Mouse (Mus musculus): ENCODE measurements around the gene 9430097D07Rik.

9430097D07Rik gene

DNA sequence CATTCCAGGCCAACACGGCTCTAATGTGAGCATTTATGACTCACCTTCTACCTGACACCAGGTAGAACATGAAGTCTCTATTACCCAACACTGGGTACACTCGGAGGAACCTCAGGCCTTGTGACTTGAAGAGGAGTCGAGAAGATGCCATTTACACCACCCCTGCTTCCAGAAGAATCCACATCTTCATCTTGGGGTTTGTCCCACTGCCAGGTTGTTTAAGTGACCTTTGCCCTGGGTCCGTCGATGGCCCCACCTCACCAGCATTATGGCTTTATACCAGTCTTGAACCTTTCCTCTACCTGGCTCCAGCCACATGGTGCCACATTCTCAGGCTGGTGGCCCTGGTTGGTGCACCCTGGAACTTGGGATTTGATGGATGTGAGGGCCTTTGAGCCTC, 21.8 kb upstream of the 9430097D07Rik start:
- DNase-seq = no peak

DNA sequence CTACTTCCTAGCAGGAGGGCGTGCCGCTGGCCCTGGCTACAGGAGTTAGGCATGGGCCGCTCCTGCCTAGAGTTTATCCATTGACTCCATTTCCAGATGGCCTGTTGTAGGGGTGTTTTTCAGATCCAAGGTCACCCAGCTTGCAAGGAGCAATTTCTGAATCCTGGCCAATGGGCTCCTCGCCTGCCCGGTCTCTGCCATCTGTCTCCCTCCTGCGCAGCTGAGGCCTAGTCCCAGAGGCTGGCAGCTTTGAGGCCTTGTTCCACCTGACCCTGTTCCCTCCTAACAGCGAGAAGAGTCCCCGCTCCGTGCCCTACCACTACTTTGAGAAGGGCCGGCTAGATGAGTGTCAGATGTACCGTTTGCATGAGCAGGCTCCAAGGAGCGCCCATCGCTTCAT, 21.2 kb upstream of the 9430097D07Rik start:
- no peak for DNase-seq

DNA sequence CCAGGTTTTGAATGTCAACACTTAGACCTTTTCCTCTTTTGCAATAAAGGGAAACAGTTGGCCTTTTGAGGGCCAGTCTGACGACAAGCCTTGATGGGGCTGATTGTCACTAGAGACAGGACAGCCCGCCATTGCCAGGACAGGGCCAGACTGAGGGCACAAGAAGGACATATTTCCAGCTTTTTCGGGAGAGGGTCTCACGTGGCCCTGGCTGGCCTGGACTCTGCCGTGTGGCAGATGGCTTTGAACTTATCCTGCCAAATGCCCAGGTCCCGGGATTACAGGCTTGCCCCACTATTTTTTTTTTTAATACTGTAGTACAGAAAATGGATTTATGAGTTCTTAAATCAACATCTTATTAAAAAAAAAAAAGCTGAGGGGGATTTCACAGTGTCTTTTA, 15.8 kb upstream of the 9430097D07Rik start:
- DNase-seq = no peak

DNA sequence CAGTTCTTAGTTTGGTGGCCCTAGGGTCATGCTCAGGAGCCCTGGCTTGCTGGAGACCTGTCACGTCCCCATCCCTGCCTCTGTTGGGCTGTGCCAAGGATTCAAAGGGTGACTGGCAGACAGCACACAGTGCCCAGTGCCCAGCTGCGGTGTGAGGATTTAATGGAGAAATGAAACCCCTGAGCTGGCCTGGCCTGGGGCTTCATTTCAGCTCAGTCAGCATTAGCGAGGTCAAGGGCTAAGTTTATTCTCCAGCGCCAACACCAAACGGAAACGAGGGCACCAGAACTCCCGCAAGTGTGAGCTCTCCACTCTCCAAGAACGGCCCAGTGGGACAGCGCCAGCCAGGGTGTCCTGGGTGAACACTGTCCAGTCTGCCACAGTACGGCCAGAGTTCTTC, 14.7 kb upstream of the 9430097D07Rik start:
- no peak for DNase-seq

DNA sequence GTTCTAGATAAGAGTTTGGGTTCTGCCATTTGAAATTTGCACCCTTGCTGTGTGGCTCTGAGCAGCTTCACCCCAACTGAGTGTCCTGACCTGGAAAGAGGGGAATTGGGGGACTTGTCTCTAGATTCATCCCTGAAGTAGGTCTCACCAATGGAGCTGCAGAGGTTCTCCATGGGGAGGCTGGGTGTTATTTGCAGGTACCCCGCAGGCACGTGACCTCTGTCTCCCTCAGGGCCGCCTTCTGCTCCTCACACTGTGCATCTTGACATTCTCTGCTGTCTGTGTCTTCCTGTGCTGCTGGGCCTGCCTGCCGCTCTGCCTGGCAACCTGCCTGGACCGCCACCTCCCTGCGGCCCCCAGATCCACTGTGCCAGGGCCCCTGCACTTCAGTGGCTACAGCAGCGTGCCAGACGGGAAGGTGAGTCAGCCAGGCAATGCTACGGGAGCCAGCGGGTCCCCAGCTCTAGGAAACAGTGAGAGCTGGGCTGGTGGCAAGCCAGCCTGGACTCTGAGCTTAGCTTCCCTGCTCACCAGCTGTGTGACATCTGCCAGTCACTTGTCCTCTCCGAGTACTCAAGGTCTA, 13.8 kb upstream of the 9430097D07Rik start:
- no peak for DNase-seq

DNA sequence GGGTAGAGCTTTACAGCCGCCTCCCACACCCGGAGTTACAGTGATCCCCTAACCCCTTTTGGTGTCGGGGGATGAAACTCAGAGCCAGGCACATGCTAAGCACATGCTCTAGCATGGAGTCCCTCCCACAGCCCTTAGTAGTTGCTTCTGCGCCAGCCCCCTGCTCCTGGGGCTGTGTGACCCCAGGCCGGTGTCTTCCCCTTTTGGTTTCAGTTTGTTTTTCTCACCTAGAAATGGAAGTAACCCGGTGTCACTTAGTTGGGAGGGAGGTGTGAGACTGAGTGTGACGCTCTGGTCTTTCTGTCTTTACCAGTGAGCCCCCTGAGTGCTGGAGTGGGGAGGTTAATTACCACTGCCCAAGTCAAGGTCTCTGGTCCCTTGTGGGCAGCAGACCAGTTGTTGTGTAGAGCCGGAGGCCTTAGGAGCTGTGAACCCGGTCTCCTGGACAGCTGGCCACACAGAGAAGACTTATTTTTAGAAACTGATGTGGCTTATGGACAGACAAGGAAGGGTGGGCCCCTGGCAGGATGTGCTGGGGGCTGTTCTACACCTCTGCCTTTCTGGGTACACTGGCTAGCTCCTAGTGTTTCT, 12.3 kb upstream of the 9430097D07Rik start:
- DNase-seq = no peak

DNA sequence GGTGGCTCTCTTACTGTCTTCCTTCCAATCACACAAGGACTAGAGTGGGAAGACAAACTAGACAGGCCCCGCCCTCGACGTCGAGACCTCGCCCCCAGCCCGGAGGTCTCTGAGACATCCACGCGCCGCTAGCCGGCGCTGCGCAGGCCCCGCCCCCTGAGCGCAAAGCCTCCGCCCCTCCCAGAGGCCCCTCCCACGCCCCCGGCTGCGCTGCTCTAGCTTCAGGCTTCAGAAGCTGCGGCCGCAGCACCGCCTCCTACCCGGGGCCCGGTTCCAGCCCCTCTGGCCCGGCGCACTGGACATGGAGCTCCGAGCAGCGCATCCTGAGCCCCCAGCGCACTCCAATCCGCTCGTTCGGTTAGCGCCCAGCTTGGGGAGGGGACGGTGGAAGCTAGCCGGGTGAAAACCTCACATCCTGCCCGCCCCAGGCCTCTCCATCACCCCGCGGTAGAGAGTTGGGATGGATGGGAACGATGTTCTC, 11.4 kb upstream of the 9430097D07Rik start, which contains the start of gene St6galnac4:
TSS of gene St6galnac4 (plus strand) at position 225 of the 481 bp plus-strand sequence.
- peak; percentile 96 for DNase-seq

DNA sequence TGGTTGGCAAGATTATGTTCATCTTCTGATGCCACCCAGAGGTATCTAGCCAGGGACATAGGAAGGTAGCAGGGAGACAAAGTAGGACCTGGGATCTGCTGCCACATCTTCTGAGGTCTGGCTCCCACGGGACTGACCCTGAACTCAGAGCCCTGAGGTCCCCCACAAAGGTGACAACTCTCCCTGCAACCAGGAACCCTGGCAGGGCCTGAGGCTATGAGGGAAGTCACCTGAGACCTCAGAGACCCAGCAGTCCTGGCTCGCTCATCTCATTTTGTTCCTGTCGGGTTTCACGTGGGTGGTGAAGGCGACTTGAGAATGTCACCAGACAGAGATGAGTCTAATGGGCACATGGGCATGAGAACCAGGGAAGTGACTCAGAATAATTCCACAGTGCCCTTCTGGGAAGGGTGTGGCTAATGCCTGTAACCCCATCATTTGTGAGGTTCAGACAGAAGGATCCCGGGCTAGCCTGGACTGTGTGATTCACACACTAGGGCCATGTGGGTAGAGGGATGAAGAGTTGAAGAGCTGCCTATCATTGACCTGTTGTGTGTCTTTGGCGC, 9.7 kb upstream of the 9430097D07Rik start:
- DNase-seq = no peak

DNA sequence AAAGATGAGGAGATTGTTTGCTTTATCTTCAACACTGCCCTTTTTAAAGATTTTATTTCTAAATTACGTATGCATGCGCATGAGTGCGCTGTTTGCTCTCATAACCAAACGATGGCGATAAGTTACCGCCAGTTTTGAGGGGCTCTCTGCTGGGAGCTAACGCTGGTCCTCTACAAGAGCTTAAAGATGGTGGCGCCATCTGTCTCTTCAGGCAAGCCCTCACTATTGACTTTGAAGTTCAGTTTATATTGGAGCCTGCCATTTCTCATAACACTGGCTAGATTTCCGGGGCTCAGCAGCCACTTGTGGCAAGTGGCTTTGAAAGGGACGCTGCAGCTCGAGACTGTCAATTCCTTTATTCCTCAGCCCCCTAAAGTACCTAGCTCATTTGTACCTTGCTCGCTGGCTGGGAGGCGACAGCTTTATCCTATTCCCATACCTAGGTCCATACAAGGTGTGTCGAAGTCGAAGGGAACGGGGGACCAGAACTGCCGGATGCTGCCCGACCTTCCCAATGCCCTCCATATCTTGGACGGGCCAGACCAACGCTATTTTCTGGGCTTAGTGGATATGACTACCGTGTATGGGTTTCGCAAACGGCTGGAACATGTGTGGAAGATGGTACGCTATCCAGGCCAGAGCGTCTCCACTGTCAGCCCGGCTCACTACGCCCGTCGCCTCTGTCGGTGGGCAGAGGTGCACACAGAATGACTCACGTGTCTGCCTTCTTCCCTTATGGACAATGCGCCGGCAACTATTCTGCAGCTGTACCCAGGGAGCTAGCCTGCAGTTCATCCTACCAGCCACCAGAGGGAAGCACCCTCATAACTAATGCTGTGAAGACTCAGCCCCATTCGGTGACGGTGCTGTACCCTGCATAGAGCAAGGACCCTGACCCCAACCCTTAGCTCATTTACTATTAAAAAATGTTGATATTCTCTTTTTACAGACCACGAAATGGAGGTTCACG, 7.6 kb upstream of the 9430097D07Rik start:
- DNase-seq = peak; percentile 92

DNA sequence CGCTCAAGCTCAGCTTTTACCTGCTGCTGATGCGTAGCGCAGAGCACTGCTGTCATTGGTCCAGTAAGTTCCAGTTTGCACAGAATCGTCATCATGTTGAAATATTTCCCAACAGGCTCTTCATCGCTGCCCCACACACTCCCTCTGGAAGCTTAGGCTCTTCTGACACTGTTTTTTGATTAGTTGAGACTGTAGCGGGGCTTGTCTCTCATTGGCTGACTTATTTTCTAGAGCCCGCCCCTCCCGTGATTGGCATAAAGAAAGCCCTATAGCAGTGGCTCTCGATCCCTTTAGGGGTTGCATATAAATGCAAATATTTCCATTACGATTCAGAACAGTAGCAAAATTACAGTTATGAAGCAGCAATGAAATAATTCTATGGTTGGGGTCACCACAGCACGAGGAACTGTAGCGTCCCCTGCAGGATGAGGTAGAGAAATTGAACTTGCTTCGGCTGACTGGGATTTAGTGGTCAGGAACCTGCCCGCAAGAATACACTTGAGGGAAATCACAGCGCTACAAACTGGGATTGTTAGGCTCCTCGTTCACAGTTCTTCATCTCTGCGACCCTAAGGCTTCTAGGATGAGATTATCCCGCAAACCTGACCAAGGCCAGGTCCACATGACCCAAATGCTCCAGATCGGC, 6.1 kb upstream of the 9430097D07Rik start:
- peak; percentile 78 for DNase-seq

DNA sequence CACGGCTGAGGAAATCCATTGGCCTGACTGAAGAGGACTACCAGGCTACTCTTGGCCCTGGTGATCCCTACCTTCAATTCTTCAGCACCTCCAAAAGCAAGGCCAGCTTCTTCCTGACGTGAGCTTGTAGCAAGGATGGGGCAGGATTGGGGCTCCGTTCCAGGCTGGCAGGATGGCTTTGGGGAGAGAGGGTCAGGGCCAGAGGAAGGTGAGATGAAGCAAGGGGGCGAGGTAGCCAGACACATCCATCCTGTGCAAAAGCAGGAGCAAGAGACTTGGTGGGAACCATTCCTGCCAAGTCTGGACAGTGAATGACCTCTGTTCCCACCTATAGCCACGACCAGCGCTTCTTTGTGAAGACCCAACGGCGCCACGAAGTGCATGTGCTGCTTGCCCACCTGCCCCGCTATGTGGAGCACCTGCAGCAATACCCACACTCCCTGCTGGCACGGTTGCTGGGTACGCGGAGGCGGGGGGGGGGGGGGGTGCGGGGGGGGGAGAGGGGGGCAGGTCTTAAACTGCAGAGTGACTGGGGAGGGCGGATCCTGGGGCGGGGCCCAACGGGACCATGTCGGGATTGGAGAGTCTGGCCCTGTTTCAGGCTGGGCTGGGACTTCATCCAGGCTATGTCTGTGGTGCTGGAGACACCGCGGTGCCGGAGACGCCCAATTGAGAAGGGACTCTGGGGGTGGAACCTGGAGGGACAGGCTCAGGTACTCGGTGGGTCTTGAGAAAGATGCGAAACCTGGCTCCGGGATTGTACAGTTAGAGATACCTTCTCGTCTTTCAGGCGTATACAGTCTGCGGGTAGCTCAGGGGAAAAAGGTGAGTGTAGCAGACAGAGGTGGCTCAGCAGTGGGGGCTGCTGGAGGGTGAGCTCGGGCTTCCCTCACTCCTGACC, 2.9 kb upstream of the 9430097D07Rik start:
- no peak for DNase-seq

DNA sequence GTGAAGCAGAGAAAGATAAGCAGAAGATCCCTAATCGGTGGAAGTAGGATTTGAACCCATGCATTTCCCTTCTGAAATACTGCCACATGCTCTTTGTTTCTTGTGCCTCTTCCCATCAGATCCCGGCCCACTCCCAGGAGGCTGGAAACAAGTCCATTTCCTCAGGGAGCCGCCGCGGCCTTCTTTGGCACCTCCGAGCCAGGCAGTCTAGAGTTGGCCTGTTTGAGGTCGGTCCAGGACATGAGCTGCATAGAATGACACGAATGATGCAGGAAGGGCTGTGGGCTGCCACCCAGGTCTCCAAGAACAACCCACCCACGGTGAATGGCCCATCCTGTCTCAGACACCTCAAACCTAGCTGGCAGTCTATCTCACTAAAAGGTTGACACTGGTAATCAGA, 1.0 kb upstream of the 9430097D07Rik start:
- no peak for DNase-seq

DNA sequence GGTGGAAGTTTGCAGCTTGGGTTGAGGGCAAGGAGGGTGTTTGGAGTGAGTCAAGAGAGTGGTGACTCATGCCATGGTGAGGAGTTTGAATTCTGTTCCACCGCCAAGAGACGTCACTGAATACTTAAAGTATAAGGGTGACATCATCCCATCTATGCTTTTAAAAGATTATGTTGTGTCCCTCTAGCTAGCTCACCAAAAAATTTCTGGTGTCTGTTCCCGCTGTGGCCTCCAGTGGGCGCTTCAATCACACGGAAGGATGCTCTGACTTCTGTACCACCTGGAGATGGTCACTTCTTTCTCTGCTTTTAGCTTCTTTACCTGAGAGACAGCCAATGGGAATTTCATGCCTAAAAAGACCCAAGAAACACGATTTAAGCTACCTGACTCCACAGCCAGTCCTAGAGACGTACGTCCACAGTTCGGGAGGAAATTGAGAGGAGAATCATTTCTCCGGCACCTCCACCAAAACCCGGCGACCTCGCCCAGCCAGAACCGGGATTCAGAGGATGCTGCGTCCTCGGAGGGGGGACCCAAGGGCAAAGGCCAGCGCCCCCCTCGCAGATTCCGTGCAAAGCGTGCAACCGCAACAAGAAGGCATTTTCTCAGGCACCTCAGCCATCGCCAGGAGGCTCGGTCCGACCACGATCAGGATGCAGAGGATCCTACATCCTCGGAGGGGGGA, 441 bp downstream of the 9430097D07Rik start:
- DNase-seq = peak; percentile 71

DNA sequence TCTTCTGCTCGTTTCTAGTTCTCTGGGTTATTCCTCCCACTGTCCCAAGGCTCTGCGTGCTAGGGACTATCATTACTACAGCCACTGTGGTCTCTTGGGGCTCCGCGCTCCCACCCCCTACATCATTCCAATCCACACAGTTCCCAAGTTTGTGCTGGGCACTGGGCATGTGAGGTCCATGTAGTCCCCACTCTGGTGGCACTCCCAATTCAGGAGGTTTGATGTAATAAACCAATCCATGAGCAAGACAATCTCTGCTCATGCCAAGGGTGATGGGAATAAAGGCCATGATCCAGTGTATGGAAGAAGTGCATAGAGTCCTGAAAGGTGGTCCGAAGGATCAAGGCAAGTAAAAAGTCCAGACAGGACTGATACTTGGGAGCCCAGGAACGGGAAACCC, 987 bp downstream of the 9430097D07Rik start, which contains the start of gene Pip5kl1:
TSS of gene Pip5kl1 (plus strand) at position 301 of the 400 bp plus-strand sequence.
- DNase-seq = no peak

DNA sequence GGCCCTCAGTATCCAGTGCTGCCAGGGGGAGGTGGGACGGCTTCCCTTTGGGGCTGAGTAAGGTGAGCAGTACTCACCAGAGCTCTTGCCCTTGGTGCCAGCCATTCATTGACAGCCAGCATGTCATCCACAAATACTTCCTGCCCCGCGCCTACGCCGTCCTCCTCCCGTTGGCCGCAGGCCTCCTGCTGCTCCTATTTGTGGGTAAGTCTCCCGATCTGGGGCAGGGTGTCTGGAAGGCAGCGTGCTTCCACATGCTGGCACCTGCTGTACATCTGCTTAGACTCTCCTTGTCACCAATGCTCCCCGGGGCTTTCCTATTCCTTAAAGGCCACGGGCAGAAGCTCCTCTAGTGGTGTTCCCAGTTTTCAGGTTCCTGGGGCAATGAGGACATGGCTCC, 3.3 kb downstream of the 9430097D07Rik start:
- no peak for DNase-seq

DNA sequence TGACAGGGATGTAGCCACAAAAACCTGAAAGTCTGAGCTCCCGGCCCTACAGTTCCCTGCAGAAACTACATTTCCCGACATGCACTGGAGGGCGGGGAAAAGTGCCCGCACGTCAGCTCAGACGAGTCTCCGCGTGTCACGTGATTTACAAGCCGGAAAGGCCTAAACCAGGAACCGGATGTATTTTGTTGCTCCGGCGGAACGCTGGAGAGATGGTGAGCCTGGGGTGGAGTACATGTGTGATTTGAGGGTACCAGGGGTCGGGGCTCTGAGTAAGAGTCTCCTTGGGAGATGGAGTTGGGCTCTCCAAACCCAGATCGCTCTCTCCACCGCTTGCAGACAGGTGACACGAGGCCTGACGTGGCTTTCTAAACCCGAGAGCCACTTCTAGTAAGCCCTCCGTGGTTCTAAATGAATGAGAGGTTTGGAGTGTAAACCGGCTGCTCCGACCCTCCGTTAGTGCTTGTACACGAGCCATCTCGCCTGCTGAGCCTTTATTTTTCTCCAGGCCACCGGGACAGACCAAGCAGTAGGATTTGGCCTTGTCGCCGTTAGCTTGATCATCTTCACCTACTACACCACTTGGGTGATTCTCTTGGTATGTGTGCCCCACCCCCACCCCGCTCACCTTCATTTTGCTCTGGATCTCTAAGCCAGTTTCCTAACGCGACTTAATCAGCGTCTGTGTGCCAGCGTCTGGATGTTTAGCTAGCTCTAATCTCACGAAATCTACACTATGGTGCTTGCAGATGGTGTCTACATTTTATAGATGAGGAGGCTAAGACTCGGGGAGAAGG, 4.6 kb downstream of the 9430097D07Rik start, which contains the start of gene Dpm2:
TSS of gene Dpm2 (plus strand) at position 161 of the 797 bp plus-strand sequence.
- DNase-seq = peak; percentile 95

DNA sequence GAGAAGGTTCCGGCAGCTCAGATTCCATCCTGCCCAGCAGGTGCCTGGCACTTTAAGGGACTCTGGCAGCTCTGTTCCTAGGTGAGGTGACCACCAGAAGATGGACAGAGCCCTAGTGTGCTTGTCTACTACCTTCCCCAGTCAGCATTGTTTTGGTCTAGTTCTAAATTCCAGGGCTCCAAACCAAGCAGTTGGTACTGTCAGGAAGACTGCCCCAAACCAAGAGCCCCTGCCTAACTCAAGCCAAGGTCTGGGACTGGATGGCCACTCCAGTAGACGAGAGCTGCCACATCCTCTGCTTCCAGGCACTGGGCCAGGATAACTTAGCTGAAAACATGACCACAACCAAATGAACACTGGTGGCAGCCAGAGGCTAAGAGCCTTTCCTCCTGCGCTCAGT, 6.5 kb downstream of the 9430097D07Rik start:
- no peak for DNase-seq

DNA sequence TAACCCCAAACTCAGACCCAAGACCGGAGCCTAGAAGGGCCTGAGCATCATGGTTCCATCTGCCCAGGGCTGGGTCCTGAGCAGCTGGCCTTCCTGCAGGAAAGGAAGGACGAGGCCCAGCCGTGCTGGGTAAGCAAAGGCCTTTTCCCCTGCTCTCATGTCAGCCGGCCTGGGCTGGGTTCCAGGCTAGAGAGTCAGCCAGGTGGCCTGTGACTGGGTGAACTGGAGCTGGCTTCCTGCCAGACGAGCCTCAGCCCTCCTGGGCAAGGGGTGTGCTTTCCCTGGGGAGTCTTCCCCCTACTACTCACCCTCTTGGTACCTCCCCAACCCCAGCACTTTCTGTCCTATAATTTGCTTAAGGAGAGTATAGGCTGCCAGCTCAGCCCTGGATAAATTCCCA, 7.3 kb downstream of the 9430097D07Rik start:
- no peak for DNase-seq

DNA sequence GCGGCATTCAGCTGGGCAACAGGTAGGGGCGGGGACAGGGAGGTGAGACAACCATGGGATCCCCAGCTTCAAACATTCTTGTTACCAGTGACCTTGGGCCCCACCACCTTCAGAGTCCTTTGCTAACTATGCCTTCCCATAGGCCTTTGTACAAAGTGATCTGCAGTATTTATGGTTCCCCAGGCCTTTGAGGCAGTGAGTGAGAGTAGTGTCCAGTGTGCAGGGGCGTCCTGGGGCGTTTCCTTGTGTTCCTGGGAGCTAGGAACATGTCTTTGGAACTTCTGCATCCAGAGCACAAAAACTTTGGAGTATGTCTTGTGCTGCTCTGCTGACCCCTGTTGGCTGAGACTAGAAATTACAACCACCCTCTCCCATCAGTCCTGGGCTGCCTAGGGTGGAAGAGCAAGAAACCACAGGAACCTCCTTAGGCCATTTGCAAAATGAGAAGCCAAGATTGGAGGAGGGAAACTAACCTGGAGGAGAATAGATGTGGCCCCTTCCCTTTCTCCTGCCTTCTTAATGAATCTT, 8.9 kb downstream of the 9430097D07Rik start:
- peak; percentile 88 for DNase-seq

DNA sequence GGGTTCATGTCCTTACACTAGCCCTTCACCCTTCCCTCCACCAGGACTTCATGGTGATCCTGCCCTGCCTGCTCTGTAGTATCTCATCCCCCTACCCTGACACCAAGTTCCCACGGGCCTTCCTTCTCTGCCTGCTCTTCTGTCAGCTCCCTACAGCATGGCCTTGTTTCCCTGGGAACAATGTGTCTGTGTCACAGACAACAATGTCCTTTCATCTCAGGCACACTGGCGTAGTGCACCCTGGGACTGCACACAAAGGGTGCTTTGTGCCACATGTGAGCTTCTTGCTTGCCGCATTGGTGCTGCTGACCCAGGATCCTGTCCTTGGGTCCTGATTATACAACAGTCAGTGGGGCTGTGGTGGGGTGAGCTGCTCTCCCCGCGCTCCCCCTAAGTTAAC, 15.9 kb downstream of the 9430097D07Rik start:
- DNase-seq = peak; percentile 98

All from retina, postnatal 1 day (tissue).